Mouse (Mus musculus): ENCODE data around the gene Fndc3a.
A peak's percentile ranks its signal among the peaks of the same experiment; 100 is the strongest.

Gene Fndc3a

DNA sequence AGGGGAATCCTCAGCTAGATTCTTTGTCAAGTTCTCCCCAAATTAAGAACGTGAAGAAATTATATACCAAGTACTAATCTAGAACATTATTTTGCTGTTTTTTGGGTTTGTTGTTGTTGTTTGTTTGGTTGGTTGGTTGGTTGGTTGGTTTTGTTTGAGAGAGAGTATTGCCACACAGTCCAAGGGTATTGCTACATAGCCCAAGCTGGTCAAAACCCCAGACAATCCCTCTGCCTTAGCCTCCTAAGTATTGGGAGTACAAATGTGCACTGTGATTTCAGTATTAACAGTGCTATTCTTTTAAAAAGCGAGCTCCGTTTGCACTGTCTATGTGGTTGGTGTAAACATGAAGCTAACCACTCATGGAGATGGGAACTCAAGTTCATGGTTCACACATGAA is 37.9 kb downstream of the Fndc3a start:
- no peak for DNase-seq (ENCODE audit: low spot score in 2 of 2)

DNA sequence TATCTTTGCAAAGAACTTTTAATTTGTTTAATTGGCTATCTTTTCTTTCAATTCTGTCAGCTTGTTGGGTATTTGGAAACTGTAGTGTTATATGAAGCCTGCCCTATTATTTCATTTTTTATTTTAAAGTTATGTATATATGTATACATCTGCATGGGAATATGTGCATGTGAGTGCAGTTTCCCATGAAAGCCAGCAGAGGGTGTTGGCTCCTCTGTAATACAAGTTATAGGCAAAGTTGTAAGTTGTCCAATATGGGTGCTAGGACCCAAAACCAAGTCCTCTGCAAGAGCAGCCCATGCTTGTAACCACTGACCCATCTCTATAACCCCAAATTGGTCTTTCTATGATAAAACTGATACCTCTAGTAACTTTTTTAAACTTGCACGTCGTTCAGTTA is 38.8 kb downstream of the Fndc3a start:
- no peak for DNase-seq (ENCODE audit: low spot score in 2 of 2)

DNA sequence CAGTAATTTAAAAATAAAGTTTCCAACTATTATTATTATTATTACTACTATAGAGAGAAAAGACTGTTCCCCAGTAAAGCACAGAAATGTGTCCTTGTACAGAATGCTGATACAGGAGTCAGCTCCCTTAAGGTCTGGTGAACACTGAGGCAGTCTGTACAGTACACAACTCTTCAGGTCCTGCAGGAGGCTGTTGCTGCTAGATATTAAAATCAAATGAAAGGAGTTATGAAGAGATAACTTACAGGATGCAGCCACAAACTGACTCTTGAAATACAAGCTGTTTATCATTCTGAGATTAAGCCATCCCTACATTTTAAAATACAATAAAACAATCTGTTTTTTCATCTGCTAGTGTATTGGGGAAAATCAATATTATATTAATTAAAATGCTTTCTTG is 60.5 kb downstream of the Fndc3a start:
- no peak for DNase-seq (ENCODE audit: low spot score in 2 of 2)

DNA sequence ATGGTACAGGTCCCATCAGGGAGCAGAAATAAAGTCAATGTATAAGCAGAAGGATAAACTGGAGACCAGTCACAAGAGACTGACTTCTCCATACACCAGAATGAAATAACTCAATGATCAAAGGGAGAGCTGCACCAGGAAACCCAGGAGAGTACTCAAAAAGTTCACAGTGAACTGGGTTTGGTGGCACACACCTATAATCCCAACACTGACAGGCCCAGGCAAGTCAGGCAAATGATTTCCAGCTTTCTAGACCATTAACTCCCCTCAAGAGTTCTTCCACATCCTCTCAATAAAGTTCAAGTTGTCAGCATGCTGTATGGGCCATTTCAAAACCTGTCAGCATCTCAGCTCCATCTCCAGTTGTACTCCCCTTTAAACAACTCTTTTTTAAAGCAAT is 64.3 kb downstream of the Fndc3a start:
- no peak for DNase-seq (ENCODE audit: low spot score in 2 of 2)

DNA sequence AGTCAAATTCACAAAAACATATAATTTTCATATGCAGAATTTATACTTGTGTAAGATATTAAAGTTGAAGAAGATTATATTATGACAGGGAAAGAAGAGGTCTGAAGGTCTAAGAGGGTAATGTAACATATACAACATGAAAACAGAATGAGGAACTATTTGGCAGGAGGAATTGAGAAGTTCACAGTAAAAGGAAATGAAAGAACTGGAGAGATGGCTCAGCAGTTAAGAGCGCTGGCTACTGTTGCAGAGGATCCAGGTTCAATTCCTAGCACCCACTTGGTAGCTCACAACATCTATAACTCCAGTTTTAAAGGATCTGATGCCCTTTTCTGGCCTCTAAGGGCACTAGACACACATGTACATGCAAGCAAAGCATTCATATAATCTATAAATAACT is 65.2 kb downstream of the Fndc3a start:
- no peak for DNase-seq (ENCODE audit: low spot score in 2 of 2)

GRCm38 (mm10) chr14:72638507-72638906 is 71.3 kb downstream of the Fndc3a start:
- no peak for DNase-seq (ENCODE audit: low spot score in 2 of 2)

DNA sequence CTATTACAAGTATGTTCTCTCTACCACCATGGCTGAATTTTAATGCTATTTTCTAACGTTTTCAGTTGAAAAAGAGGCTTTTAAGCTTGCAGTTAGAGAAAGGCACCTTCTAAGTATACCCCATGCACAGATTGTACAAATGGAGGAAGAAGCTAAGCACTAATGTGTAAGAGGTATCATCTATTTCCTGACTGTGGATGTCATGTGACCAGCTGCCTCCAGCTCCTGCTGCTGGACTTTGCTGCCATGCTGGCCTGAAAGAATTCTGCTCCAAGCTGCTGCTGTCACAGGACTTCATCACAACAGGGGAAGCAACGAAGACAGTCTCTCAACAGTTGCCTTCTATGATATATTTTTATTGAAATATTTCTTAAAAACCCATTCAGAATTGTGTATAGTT is 76.2 kb downstream of the Fndc3a start:
- DNase-seq (ENCODE audit: low spot score in 2 of 2): no peak

GRCm38 (mm10) chr14:72625411-72625810 is 84.4 kb downstream of the Fndc3a start:
- no peak for DNase-seq (ENCODE audit: low spot score in 2 of 2)

DNA sequence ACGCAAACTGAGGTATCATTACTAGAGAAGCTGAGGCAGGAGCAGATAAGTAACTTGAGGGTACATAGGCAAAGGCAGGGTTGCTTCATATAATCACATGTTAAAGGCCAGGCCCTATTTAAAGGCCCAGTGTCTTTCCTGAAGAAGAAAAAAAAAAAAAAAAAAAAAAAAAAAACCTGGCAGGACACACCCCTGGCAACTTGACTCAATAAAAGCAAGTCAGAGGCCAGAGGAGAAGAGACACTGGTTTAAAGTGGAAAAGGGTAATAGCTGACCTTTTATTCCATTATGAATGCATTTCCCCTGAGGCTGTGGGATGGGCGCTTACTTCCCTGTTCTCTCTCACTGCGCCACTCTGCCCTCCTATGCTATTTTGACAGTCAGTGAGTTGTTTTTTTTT is 105.7 kb downstream of the Fndc3a start:
- no peak for DNase-seq (ENCODE audit: low spot score in 2 of 2)

- no peak for DNase-seq (ENCODE audit: low spot score in 2 of 2)
These were observed 106.6 kb downstream of the Fndc3a start for GRCm38 (mm10) chr14:72603194-72603521.

GRCm38 (mm10) chr14:72602521-72603193 is 107.1 kb downstream of the Fndc3a start:
- DNase-seq (ENCODE audit: low spot score in 2 of 2): peak; percentile 79 to 87

DNA sequence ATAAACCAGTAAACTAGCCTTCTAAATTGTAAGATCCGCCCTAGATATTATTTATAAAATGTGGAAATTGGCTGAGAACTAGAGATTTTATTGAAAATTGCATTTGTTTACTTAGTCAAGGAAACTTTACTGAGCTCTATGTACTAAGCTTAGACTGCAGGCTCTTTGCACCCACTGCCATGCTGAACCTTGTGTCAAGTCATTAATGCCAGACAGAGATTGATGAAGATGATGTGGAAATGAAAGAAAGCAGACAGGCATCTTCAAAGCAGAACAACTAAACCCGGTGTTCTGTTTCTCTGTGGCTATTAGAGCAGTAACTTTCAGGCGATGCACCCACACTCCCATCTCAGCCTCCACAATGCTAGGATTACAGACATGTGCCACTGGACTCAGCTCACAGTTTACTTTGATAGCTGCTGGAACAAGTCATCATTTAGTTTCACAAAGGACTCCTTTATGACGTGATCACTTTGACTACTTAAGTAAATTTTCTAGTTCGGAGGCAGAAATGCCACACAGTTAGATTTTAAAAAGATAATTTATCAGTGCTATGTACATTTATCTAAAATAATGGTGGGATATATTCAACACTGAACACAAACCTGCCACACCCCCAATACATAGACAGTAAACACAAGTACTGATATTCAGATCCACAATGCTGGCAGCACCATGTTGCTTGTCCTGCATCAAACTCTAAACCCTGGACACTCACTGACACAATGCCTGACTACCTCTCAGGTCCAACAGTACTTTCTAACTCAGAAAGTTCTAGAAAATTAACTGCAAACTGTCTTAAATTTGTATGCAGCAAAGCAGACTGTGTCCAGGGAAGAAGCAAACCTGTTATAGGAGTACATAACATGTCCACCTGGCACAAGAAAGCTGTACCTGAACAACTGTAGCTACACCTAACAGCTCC is 108.2 kb downstream of the Fndc3a start:
- no peak for DNase-seq (ENCODE audit: low spot score in 2 of 2)

DNA sequence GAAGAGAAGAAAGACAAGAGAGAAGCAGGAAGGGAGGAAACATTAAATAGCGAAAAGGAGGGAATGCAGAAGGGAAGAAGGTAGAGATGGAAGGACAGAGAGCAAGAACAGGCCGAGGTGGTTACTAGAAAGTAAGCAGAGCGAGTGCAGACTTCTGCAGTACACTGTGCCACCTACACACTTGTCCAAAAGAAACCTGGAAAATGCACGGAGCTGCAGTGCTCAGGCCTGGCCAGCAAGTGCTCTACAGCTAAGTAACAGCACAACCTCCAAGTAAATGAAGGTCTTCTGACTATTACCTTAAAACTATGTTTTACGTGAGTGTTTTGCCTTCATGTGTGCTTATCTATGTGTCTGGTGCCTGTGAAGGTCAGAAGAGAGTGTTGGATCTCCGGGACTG is 109.4 kb downstream of the Fndc3a start:
- DNase-seq (ENCODE audit: low spot score in 2 of 2): peak in 1 of 2 experiments; percentile 30

DNA sequence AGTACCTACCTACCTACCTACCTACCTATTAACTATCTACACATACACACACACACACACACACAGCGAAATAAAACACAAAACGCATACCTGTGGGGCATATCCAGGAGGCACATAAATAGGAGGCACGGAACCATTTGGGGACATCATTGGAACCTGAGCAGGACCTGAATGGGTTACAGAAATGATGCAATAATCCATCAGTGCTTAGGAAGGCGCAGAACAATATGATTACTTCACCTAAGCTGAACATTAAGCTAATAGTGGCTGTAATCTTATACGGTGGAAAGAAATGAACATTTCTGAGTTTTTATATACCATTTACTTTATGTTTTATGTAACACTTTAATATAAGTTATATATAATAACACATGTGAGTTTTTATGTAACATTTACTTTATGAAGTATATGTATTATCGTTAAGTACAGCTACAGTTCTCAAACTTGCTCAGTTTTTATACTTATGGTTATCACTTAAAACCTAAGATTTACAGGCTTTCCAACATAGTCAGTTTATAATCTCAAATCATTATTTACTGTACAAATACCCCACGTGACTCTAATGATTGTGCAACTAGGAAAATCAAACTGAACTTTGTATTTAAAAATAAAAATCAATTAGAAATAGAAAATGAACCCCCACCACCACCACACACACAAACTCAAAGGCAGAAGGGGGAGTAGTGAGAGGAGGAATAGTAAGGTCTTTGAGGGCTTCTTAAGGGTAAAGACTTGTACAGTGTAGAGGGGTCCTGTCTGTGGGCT is 110.6 kb downstream of the Fndc3a start:
- DNase-seq (ENCODE audit: low spot score in 2 of 2): no peak

- no peak for DNase-seq (ENCODE audit: low spot score in 2 of 2)
These were observed 115.6 kb downstream of the Fndc3a start for GRCm38 (mm10) chr14:72594191-72594590.

- no peak for DNase-seq (ENCODE audit: low spot score in 2 of 2)
These were observed 120.4 kb downstream of the Fndc3a start for GRCm38 (mm10) chr14:72589415-72589814.

- no peak for DNase-seq (ENCODE audit: low spot score in 2 of 2)
These were observed 126.8 kb downstream of the Fndc3a start for GRCm38 (mm10) chr14:72582979-72583378.

- DNase-seq (ENCODE audit: low spot score in 2 of 2): no peak
These were observed 128.8 kb downstream of the Fndc3a start for GRCm38 (mm10) chr14:72580991-72581390.

DNA sequence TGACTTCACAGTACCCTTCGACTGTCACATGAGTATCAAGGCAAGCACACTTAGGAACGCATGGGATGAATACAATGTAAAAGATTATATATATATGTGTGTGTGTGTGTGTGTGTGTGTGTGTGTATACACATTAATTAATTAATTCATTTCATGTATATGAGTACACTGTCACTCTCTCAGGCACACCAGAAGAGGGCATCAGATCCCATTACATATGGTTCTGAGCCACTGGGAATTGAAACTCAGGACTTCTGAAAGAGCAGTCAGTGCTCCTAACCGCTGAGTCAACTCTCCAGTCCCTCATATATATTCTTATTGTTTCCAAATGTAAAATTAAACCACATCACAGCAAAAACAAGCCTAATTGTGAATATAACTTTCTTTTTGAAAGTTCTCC is 133.5 kb downstream of the Fndc3a start:
- DNase-seq (ENCODE audit: low spot score in 2 of 2): no peak

DNA sequence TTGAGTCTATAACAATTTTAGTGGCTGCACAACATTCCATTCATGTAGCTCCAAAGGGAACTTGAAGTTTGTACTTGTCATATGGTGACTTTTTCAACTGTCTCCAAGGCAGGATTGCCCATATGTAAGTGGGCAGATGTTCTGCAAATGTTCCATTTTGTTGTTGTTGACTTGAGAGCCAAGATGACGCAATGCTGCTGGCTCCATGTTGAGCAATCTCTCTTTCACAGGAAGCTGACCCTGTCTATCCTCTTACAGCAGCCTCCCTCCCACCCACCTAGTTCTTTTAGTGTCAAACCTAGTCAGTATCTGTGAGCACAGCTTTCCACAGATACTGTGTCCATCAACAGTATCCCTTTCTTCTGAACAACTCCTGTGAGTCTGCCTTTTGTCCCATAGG is 145.9 kb downstream of the Fndc3a start:
- no peak for DNase-seq (ENCODE audit: low spot score in 2 of 2)

GRCm38 (mm10) chr14:72558795-72559194 is 151.0 kb downstream of the Fndc3a start:
- no peak for DNase-seq (ENCODE audit: low spot score in 2 of 2)

DNA sequence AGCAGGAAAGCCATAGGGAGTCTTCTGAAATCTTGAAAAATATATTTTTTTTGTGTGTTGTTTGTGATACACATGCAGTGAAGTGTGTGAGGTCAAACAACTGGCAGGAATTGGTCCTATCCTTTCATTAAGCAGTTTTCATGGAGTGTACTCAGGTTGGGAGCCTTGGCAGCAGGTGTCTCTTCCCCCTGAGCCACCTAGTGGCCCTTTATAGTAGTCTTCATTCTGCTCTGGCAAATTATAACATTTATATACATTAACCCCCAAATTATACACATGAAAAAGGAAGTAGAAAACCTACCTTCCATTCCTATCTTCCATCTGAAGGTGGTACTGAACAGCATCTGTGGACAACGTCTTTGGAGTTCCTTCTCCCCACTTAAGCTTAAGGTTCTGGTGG is 154.0 kb downstream of the Fndc3a start:
- no peak for DNase-seq (ENCODE audit: low spot score in 2 of 2)

Data from right cerebral cortex, postnatal 36 days (tissue).